Mouse (Mus musculus) ES-E14 (cell line): Measurements from ENCODE around the gene Zbtb7a.

Experiments
- CHD2 ChIP-seq: IDR thresholded peaks from 2 replicates; pipeline ENCODE4 v1.6.1; 2014; ENCODE audit warnings: mild to moderate bottlenecking, low read depth, low read length, inconsistent platforms
- ZNF384 ChIP-seq: IDR thresholded peaks from 2 replicates; pipeline ENCODE4 v1.6.1; 2012; ENCODE audit warnings: low read depth, low read length, inconsistent platforms

DNA sequence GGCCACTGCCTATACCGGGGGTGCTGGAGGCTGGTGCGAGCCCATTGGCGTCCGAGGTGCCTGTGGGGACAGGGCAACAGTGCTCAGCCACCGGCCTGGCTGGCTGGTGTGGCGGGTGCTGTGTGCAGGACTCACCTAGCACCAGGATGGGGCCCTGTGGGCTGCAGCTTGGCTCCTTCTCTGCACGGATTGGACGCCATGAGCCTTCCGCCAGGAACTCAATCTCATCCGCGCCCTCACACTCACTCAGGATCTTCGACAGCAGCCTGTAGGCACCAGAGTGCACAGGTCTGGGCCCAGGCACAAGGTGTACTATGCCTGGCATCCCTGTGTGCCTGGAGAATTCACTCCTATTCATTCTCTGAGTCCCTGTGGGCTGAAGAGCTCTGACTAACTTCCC, 19.3 kb downstream of the Zbtb7a start:
- TF ChIP-seq ZNF384 (no peak), CHD2 (no peak)
